Mouse (Mus musculus): ENCODE results near the gene Gcsh. TPM values are rescaled to one million over a fixed set of nuclear protein-coding genes. Genes with fewer than 3 reads are reported as not detected.

Gene Gcsh
- total and polyA plus RNA-seq, 3 experiments: 77.1 to 137 TPM; not detected in 1

DNA sequence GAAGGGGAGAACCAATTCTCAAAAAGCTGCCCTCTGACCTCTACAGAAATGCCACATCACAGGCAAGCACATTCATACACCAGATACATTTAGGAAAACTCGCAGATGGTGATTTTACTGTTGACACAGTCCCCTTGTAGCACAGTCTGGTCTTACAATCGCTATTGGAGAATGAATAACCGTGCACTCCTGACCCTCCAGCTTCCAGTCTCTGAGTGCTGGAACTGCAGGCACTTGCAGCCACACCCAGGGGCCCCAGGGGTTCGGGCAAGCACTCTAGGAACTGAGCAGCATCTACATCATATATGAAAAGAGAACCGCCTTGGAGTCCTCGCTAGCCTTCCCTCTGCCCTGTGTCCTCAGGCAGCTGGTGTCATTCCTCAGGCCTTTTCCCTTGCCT is 38.1 kb upstream of the Gcsh start:
- no peak overlapping the region for H3K4me3 ChIP-seq (ENCODE audit: control insufficient read depth in 1 of 2, insufficient read depth in 1 of 2, low read depth in 2 of 2, low read length in 2 of 2)
- H3K9me3 ChIP-seq (replicated peaks; ENCODE audit: insufficient read depth, low read length): no peaks in the 10 kb centered on the region
- TF ChIP-seq NELFE (IDR thresholded peaks at IDR 0.05; ENCODE audit: low read depth, low read length) (no peak), TAL1 (IDR thresholded peaks at IDR 0.05; ENCODE audit: low read length) (no peak), CTCF (IDR thresholded peaks at IDR 0.05 in 2 of 3, conservative IDR thresholded peaks at IDR 0.05 in 1 of 3; ENCODE audit: control insufficient read depth in 1 of 3, insufficient read depth in 1 of 3, low read depth in 2 of 3, low read length in 3 of 3, poor library complexity in 1 of 3, severe bottlenecking in 1 of 3) (no peak), GABPA (IDR thresholded peaks at IDR 0.05; ENCODE audit: low read depth, low read length) (no peak), MXI1 (IDR thresholded peaks at IDR 0.05; ENCODE audit: low read depth, low read length) (no peak), ZKSCAN1 (IDR thresholded peaks at IDR 0.05; ENCODE audit: low read depth, low read length) (no peak), MEF2A (IDR thresholded peaks at IDR 0.05; ENCODE audit: extremely low read depth, insufficient replicate concordance, low read depth, low read length, poor library complexity, severe bottlenecking) (no peak), POLR2A (IDR thresholded peaks at IDR 0.05; ENCODE audit: control insufficient read depth in 1 of 2, insufficient read depth in 1 of 2, low read depth in 1 of 2, low read length in 2 of 2, poor library complexity in 1 of 2) (no peak), ELF1 (IDR thresholded peaks at IDR 0.05; ENCODE audit: low read depth, low read length) (no peak), UBTF (IDR thresholded peaks at IDR 0.05; ENCODE audit: borderline replicate concordance, insufficient read depth, low read depth, low read length) (no peak), MAFK (IDR thresholded peaks at IDR 0.05; ENCODE audit: borderline replicate concordance, low read depth, low read length) (no peak), E2F4 (IDR thresholded peaks at IDR 0.05; ENCODE audit: borderline replicate concordance, low read depth, low read length) (no peak), MYB (IDR thresholded peaks at IDR 0.05; ENCODE audit: low read depth, low read length) (no peak), TBP (IDR thresholded peaks at IDR 0.05; ENCODE audit: low read depth, low read length) (no peak), ZC3H11A (IDR thresholded peaks at IDR 0.05; ENCODE audit: low read depth, low read length) (no peak), HCFC1 (IDR thresholded peaks at IDR 0.05; ENCODE audit: low read depth, low read length) (no peak), MYC (IDR thresholded peaks at IDR 0.05; ENCODE audit: low read depth, low read length) (no peak), MAX (IDR thresholded peaks at IDR 0.05; ENCODE audit: low read length) (no peak)
- DNase-seq (ENCODE audit: low read depth, low spot score): no peak
- H3K79me2 ChIP-seq (ENCODE audit: control insufficient read depth, insufficient read depth, low read length, poor library complexity): no peaks in the 10 kb centered on the region
- H3K4me1 ChIP-seq (ENCODE audit: control insufficient read depth in 1 of 2, insufficient read depth in 2 of 2, low read length in 2 of 2): no peaks in the 10 kb centered on the region
- H3K36me3 ChIP-seq (ENCODE audit: control insufficient read depth in 1 of 2, insufficient read depth in 2 of 2, low read length in 2 of 2): no peaks in the 10 kb centered on the region
- no peak overlapping the region for H3K27ac ChIP-seq (ENCODE audit: control insufficient read depth, low read depth, low read length)
- H3K9ac ChIP-seq (ENCODE audit: control insufficient read depth, low read depth, low read length, poor library complexity, severe bottlenecking): no peak overlapping the region
- no peaks in the 10 kb centered on the region for H3K27me3 ChIP-seq (ENCODE audit: control insufficient read depth in 1 of 2, insufficient read depth in 2 of 2, low read length in 2 of 2)

DNA sequence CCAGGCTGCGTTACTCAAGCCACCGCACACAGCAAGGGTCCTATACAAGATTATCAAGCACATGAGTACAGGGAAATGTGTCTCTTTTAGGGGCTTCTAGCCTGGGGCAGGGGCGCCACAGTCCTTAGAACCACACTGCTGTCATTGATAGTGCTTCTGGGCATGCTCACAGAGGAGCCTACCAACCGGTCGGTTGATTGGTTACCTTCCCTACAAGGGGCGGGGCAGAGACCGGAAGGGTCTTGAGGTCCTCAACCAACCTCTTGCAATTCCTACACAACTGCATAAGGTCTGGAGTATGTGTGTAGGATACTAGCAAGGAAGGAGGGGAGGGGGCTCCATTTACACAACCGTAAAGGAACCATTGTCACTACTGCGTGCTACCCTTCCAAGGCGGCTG is 35.3 kb upstream of the Gcsh start:
- no peaks in the 10 kb centered on the region for H3K79me2 ChIP-seq (ENCODE audit: control insufficient read depth, insufficient read depth, low read length, poor library complexity)
- H3K27me3 ChIP-seq (ENCODE audit: control insufficient read depth in 1 of 2, insufficient read depth in 2 of 2, low read length in 2 of 2): no peaks in the 10 kb centered on the region
- H3K36me3 ChIP-seq (ENCODE audit: control insufficient read depth in 1 of 2, insufficient read depth in 2 of 2, low read length in 2 of 2): no peaks in the 10 kb centered on the region
- H3K4me1 ChIP-seq (ENCODE audit: control insufficient read depth in 1 of 2, insufficient read depth in 2 of 2, low read length in 2 of 2): no peaks in the 10 kb centered on the region
- DNase-seq (ENCODE audit: low read depth, low spot score): no peak
- no peak overlapping the region for H3K4me3 ChIP-seq (ENCODE audit: control insufficient read depth in 1 of 2, insufficient read depth in 1 of 2, low read depth in 2 of 2, low read length in 2 of 2)
- TF ChIP-seq NELFE (IDR thresholded peaks at IDR 0.05; ENCODE audit: low read depth, low read length) (no peak), MAX (IDR thresholded peaks at IDR 0.05; ENCODE audit: low read length) (no peak), POLR2AphosphoS5 (IDR thresholded peaks at IDR 0.05; ENCODE audit: borderline replicate concordance, low read depth, low read length) (no peak)
- no peak overlapping the region for H3K9ac ChIP-seq (ENCODE audit: control insufficient read depth, low read depth, low read length, poor library complexity, severe bottlenecking)
- no peaks in the 10 kb centered on the region for H3K9me3 ChIP-seq (replicated peaks; ENCODE audit: insufficient read depth, low read length)
- H3K27ac ChIP-seq (ENCODE audit: control insufficient read depth, low read depth, low read length): no peak overlapping the region

Data from MEL (cell line).